Mouse (Mus musculus) hindbrain, embryonic 11.5 days (tissue): Measurements from ENCODE around the gene Gli2. TPM values are rescaled to one million over a fixed set of nuclear protein-coding genes. Genes with fewer than 3 reads are reported as not detected.

Experiments used
- ATAC-seq: fragments of 200-750 bp; cut with Nextera tagmentation; 2 replicates; pipeline ENCODE4 v1.8.0; 2017; ENCODE audit warnings: mild to moderate bottlenecking, moderate TSS enrichment, moderate library complexity; ENCODE audit not compliant: low FRiP score
- DNase-seq: peaks from one replicate; pipeline ENCODE4 v3.0.0-alpha.2; 2015; ENCODE audit warnings: low spot score
- H3K27ac ChIP-seq: fragments of 300-500 bp; sonication (generic); 2 replicates; pipeline ENCODE4 v1.5.1; 2014; ENCODE audit warnings: mild to moderate bottlenecking, low read depth, low read length
- H3K27me3 ChIP-seq: fragments of 300-500 bp; sonication (generic); 2 replicates; pipeline ENCODE4 v1.6.1; 2014; ENCODE audit warnings: mild to moderate bottlenecking, low read length, moderate library complexity, mixed read lengths; ENCODE audit not compliant: control insufficient read depth, insufficient read depth
- H3K36me3 ChIP-seq: fragments of 300-500 bp; sonication (generic); 2 replicates; pipeline ENCODE4 v1.6.1; 2014; ENCODE audit warnings: mild to moderate bottlenecking, low read length, moderate library complexity, mixed read lengths; ENCODE audit not compliant: control insufficient read depth, insufficient read depth
- H3K4me1 ChIP-seq: fragments of 300-500 bp; sonication (generic); replicated peaks from 2 replicates; pipeline ENCODE4 v1.6.1; 2014; ENCODE audit warnings: low read length, mixed read lengths; ENCODE audit not compliant: control insufficient read depth, insufficient read depth
- H3K4me2 ChIP-seq: fragments of 300-500 bp; sonication (generic); replicated peaks from 2 replicates; pipeline ENCODE4 v1.6.1; 2014; ENCODE audit warnings: mild to moderate bottlenecking, low read depth, low read length
- H3K4me3 ChIP-seq: fragments of 300-500 bp; sonication (generic); 2 replicates; pipeline ENCODE4 v1.5.1; 2014; ENCODE audit warnings: low read depth, low read length
- H3K9ac ChIP-seq: fragments of 300-500 bp; sonication (generic); 2 replicates; pipeline ENCODE4 v1.6.1; 2014; ENCODE audit warnings: low read depth, low read length
- H3K9me3 ChIP-seq: fragments of 300-500 bp; sonication (generic); 2 replicates; pipeline ENCODE4 v1.6.1; 2016; ENCODE audit warnings: low read length; ENCODE audit not compliant: control insufficient read depth
- WGBS: fragments of 180-500 bp; shearing (Covaris S2); extraction: QIAGEN DNeasy Blood & Tissue Kit; methylation state at CpG from one replicate; pipeline ENCODE4 v1.1.7; 2014; 5-methylcytosine and 5-hydroxymethylcytosine counted together
- polyA plus RNA-seq: library from polyadenylated mRNA; unstranded; fragments of >200 nt; fragmentation: Nextera tagmentation; extraction: Ambion mirVana; gene quantifications from 2 replicates; pipeline ENCODE4 v1.2.1, GENCODE M21; 2014

Gene Gli2
- polyA plus RNA-seq, 1 experiment from 2014 or later: 8.7 TPM

DNA sequence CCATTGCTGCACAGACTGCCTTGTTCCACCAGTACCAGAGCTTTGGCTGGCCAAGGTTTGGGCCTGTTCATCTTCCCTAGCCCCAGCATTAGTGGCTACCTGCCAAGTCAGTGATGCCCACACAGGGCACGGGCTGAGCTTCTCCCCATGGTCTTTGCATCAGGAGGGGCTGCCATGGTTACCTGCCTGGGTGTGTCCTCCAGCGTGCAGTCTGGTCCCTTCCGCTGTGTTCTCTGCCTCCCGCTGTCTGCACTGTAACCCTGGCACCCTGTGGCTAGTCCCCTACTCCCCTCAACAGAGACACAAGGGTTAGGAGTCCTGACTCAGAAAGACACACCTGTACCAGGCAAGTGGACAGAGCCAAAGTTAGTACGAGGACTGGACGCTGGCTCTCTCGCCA, 24.5 kb upstream of the Gli2 start:
- H3K36me3 ChIP-seq: no peaks in the 10 kb centered on the region
- no peak overlapping the region for H3K4me3 ChIP-seq
- no peaks in the 10 kb centered on the region for H3K9me3 ChIP-seq
- no peak overlapping the region for H3K9ac ChIP-seq
- H3K4me2 ChIP-seq: no peak overlapping the region
- no peaks in the 10 kb centered on the region for H3K4me1 ChIP-seq
- DNase-seq (no peak), ATAC-seq (no peak)
- no peak overlapping the region for H3K27ac ChIP-seq
- 91% methylated on average over 7 of the region's 7 CpGs for WGBS
- H3K27me3 ChIP-seq: no peaks in the 10 kb centered on the region

DNA sequence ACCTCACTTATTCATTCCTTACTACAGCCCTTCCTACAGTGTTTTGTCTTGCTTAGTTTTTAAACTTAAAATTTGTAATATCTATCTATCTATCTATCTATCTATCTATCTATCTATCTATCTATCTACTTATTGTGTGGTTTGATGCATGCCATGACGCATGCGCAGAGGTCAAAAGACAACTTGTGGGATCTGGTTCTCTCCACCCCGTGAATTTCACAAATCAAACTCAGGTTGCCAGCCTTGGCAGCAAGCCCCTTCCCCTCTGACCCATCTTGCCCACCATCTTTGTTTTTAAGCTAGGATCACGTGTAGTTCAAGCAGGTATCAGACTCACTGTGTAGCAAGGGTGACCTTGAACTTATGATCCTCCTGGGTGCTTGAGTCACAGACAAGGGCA, 22.9 kb upstream of the Gli2 start:
- WGBS: 77% methylated on average over 4 of the region's 4 CpGs
- Histone ChIP-seq H3K4me3 (no peak overlapping the region), H3K9me3 (no peaks in the 10 kb centered on the region), H3K4me1 (no peaks in the 10 kb centered on the region), H3K4me2 (no peak overlapping the region), H3K27ac (no peak overlapping the region), H3K27me3 (no peaks in the 10 kb centered on the region), H3K36me3 (no peaks in the 10 kb centered on the region), H3K9ac (no peak overlapping the region)
- DNase-seq: no peak
- no peak for ATAC-seq

DNA sequence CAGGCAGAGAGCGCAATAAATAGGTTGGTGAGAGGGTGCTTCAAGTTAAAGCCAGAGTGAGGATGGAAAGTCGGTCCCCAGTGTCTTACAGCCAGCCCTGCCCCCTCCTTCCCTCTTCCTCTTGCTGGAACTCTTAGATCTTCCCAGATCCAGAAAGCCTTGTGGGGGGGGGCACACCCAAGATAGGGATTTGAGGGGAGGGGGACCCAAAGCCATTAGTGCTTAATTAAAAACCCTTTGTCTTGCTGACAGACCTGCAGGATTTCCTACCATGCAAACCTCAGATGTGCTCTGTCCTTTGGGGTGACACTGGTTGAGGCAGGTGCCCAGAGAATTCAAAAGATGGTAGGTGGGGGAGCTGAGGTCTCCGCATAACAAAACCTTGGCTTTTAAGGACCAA, 22.5 kb upstream of the Gli2 start:
- ATAC-seq: no peak
- H3K4me2 ChIP-seq: no peak overlapping the region
- no peaks in the 10 kb centered on the region for H3K27me3 ChIP-seq
- H3K4me1 ChIP-seq: no peaks in the 10 kb centered on the region
- H3K27ac ChIP-seq: no peak overlapping the region
- no peaks in the 10 kb centered on the region for H3K36me3 ChIP-seq
- no peak overlapping the region for H3K4me3 ChIP-seq
- no peaks in the 10 kb centered on the region for H3K9me3 ChIP-seq
- H3K9ac ChIP-seq: no peak overlapping the region
- 43% methylated on average over 3 of the region's 3 CpGs for WGBS
- no peak for DNase-seq

DNA sequence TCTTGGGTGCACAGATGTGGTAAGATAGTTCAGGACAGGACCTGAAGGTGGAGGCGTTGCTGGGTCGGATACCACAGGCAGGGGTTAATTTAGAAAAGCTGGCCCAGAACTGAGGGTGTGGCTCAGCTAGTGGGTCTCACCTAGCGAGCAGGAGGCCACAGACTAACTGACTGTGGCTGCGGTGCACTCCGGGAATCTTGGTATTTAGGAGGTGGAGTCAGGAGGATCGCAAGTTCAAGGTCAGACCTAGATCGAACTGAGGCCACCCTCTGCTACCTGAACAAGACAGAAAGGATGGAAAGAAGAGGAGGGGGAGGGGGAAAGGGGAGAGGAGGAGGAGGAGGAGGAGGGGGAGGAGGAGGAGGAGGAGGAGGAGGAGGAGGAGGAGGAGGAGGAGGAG, 22.1 kb upstream of the Gli2 start:
- Histone ChIP-seq H3K9me3 (no peaks in the 10 kb centered on the region), H3K4me1 (no peaks in the 10 kb centered on the region), H3K9ac (no peak overlapping the region), H3K36me3 (no peaks in the 10 kb centered on the region), H3K27ac (no peak overlapping the region), H3K27me3 (no peaks in the 10 kb centered on the region), H3K4me3 (no peak overlapping the region), H3K4me2 (no peak overlapping the region)
- WGBS: 47% methylated on average over 7 of the region's 7 CpGs
- DNase-seq: no peak
- no peak for ATAC-seq

DNA sequence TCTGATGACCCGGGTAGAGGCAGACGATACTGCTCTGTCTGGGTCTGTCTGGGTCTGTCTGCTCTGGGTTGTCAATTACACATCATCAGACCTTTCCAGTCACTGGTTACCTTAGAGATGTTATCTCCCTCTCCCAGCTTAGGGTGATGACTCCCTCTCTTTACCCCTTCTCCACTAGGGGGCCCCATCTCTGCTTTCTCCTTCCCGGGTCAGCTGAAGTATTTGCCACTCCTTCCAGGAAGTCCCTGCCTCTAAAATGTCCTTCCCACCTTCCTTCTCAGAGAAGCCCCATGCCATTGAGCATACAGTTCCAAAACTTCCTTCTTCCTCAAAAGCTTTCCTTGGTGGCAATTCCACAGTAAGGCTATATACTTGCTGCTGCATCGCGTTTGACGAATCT, 21.5 kb upstream of the Gli2 start:
- ATAC-seq (no peak), DNase-seq (no peak)
- H3K4me2 ChIP-seq: no peak overlapping the region
- WGBS: 70% methylated on average over 6 of the region's 6 CpGs
- H3K9me3 ChIP-seq: no peaks in the 10 kb centered on the region
- H3K9ac ChIP-seq: no peak overlapping the region
- H3K4me3 ChIP-seq: no peak overlapping the region
- H3K4me1 ChIP-seq: no peaks in the 10 kb centered on the region
- H3K36me3 ChIP-seq: no peaks in the 10 kb centered on the region
- no peak overlapping the region for H3K27ac ChIP-seq
- no peaks in the 10 kb centered on the region for H3K27me3 ChIP-seq

DNA sequence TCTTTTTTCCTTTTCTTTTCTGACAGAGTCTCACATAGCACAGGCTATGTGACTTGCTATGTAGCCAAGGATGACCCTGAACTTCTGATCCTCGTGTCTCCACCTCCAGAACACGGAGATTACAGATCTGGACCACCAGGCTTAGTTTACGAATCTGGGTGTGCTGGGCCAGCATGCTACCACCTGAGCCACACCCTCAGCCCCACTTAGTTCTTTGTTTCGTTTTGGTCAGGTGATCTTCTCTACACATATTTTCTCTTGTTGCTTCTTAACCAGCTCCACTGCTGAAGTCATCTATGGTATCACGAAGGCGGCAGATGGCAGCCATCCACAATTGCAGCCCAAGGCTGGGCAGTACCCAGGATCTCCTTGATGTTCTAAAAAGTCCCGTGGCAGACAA, 20.5 kb upstream of the Gli2 start:
- whole genome bisulfite sequencing: 89% methylated on average over 7 of the region's 7 CpGs
- Histone ChIP-seq H3K4me3 (no peak overlapping the region), H3K27ac (no peak overlapping the region), H3K27me3 (no peaks in the 10 kb centered on the region), H3K9ac (no peak overlapping the region), H3K9me3 (no peaks in the 10 kb centered on the region), H3K36me3 (no peaks in the 10 kb centered on the region), H3K4me1 (no peaks in the 10 kb centered on the region), H3K4me2 (no peak overlapping the region)
- DNase-seq (no peak), ATAC-seq (no peak)

DNA sequence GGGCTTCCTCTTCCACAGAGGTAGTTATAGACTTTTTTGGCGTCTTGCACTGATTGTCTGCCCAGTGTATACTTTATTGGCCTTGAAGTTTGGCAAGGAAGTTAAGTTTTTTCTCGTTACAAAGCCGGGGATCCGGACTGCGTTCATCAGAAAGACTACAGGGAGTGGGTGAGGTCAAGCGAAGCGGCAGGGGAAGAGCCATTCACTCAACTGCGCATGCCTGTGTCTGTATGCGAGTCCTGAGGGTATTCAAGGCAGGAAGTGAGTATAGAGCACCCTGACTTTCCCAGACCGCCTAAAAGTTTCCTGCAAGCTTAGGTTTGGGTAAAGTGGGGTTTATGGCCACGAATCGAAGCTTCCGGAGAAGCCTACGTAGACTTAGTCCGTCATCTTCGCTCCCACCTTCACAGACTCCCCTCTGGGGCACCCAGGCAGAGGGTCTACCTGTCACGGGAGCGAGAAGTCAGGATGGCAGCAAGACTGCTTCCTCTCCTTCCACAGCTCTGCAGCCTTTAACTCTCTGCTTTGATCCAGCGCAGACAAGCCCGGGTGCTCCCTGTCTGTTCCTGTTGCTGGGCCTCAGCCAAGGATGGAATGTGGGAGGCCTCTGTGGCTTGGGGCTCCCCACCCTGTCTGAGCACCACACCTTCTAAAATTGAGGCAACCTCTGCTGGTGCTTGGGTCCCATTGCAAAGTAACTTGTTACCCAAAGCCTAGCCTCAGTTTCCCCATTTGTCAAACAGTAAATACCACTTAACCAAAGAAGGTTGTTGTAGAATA, 11.7 kb upstream of the Gli2 start:
- ATAC-seq (no peak), DNase-seq (no peak)
- no peaks in the 10 kb centered on the region for H3K36me3 ChIP-seq
- no peak overlapping the region for H3K9ac ChIP-seq
- H3K4me3 ChIP-seq: no peak overlapping the region
- H3K4me1 ChIP-seq: no peaks in the 10 kb centered on the region
- no peak overlapping the region for H3K4me2 ChIP-seq
- no peaks in the 10 kb centered on the region for H3K27me3 ChIP-seq
- WGBS: 84% methylated on average over 20 of the region's 20 CpGs
- H3K27ac ChIP-seq: no peak overlapping the region
- H3K9me3 ChIP-seq: no peaks in the 10 kb centered on the region

DNA sequence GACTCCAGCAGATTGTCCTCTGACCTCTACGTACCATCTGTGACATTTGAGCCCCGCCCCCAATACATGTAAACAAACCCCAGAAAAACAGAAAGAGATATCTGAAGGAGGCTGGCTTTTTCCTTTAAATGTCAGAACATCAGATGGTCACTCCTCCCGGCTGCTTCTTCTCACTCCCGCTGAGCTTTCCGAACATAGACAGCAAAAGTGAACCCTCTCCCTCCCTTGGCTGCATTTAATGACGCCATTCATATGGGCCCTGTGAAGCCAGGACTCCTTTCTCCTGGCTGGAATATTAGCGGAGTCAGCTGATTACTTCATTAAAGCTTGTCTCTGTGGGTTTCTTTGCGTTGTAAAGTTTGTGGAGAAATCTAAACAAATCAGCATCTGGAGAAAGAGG, 3.1 kb upstream of the Gli2 start:
- Histone ChIP-seq H3K36me3 (no peaks in the 10 kb centered on the region), H3K9ac (no peak overlapping the region), H3K4me2 (no peak overlapping the region), H3K9me3 (no peaks in the 10 kb centered on the region), H3K4me1 (0 out of 2 replicates have a peak, but pooled peaks cover under 1% of the 10 kb centered on the region), H3K27me3 (no peaks in the 10 kb centered on the region; the same call in 1 of the 2 replicates), H3K4me3 (no peak overlapping the region), H3K27ac (no peak overlapping the region)
- 57% methylated on average over 8 of the region's 8 CpGs for WGBS
- DNase-seq: no peak
- no peak for ATAC-seq

DNA sequence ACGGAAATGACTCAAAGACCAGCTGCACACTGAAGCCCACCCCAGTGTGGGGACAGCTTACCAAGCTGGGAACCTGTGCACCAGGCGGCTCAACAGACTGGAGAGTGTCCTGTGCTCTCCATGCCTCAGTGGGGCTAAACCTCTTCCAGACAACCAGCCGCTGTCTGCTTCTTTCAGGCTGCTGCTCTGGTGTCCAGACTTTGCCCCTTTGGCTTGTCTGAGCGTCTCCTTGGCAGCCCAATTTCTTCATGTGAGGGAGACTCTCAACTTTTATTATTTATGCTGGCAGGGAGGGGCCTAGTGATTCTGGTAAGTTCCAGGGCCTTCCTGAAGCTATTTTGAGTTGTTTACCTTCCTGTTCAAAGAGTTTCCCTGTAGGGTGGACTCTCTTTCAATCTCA, 2.4 kb upstream of the Gli2 start:
- H3K9ac ChIP-seq: no peak overlapping the region
- ATAC-seq (no peak), DNase-seq (no peak)
- no peaks in the 10 kb centered on the region; the same call in 1 of the 2 replicates for H3K27me3 ChIP-seq
- H3K9me3 ChIP-seq: no peaks in the 10 kb centered on the region
- no peak overlapping the region for H3K27ac ChIP-seq
- WGBS: 87% methylated on average over 4 of the region's 4 CpGs
- H3K4me3 ChIP-seq: no peak overlapping the region
- no peaks in the 10 kb centered on the region for H3K36me3 ChIP-seq
- H3K4me2 ChIP-seq: no peak overlapping the region
- peaks cover 5% of the 10 kb centered on the region; the same call in 1 of the 2 replicates for H3K4me1 ChIP-seq
